Mouse (Mus musculus): ENCODE measurements at regions not wholly inside any gene's neighbourhood (a gene's known extent, or its start where the extent isn't known, plus 50 kb on each side); places are given as distances from the start of the nearest gene placed in this dataset.

DNA sequence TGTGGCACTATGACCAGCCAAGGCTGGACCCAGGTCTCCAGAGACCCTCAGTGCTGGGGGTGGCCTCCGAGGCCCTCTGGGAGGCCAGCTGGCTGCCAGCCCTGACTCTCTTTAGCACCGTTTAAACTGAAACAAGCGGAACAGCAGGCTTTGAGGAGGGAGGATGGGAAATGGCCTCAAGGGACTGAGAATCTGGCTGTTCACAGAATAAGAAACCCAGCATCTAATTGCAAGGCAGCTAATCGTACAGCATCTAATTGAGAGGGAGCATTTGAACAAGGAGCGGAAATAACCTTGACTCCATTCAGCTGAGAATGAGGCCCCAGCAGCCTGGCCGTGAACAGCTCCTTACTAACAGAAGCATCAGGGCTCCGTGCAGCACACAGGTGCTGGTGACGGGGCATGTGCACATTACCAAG is 129.2 kb upstream of the Nabp1 start:
- TF ChIP-seq CTCF (IDR thresholded peaks at IDR 0.05; ENCODE audit: extremely low read depth, insufficient read depth, low read length) (no peak), POLR2A (IDR thresholded peaks at IDR 0.05; ENCODE audit: extremely low read depth, insufficient read depth, low read length) (no peak)

Measured in cortical plate, adult 2 months (tissue).